Mouse (Mus musculus) brain, embryonic 14.5 days (tissue): Measurements from ENCODE around the gene Ccdc189.

Experiments
- CTCF ChIP-seq: fragments of 200-500 bp; IDR thresholded peaks from 2 replicates; pipeline ENCODE4 v1.5.1; 2012; ENCODE audit warnings: inconsistent platforms, mild to moderate bottlenecking, moderate library complexity, borderline replicate concordance; ENCODE audit not compliant: insufficient read depth, insufficient read length; ENCODE audit errors: extremely low read depth
- POLR2A ChIP-seq: fragments of 200-500 bp; IDR thresholded peaks from 2 replicates; pipeline ENCODE4 v1.6.1; 2012; ENCODE audit warnings: mild to moderate bottlenecking, inconsistent platforms, borderline replicate concordance; ENCODE audit not compliant: poor library complexity, insufficient read depth, insufficient read length, severe bottlenecking; ENCODE audit errors: extremely low read depth

DNA sequence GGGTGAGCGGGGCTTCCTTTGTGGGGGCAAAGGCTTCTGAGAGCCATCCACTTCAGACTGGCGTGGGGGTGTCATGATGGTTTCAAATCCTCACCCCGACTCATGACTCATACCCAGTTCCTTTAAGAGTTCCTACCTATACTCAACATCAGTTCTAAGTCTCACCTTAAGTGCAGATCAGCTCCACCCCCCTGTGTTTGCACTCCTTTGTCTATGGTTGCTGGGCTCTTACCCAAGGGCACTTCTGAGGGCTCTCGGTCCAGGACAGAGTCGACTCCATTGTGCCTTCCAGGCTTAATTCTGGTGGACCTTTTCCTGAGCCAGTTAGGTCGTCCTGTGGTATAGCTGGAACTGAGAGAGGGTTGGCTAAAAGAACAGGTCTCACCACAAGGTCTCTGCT, 18.8 kb upstream of the Ccdc189 start:
- TF ChIP-seq CTCF, result no peak
- no peak for TF ChIP-seq POLR2A
